Mouse (Mus musculus) liver, embryonic 16.5 days (tissue): ENCODE results near the gene Slc25a19. TPM values are rescaled to one million over a fixed set of nuclear protein-coding genes. Genes with fewer than 3 reads are reported as not detected.

Experiments
- ATAC-seq: fragments of 200-750 bp; cut with Nextera tagmentation; 2 replicates; pipeline ENCODE4 v1.8.0; 2017; ENCODE audit warnings: low read depth, mild to moderate bottlenecking, moderate number of reproducible peaks, moderate library complexity
- H3K27ac ChIP-seq: fragments of 300-500 bp; sonication (generic); 2 replicates; pipeline ENCODE4 v1.5.1; 2014; ENCODE audit warnings: mild to moderate bottlenecking, low read length
- H3K27me3 ChIP-seq: fragments of 300-500 bp; sonication (generic); 2 replicates; pipeline ENCODE4 v1.6.1; 2014; ENCODE audit warnings: low read depth, low read length, mixed read lengths; ENCODE audit not compliant: control insufficient read depth, insufficient read depth
- H3K36me3 ChIP-seq: fragments of 300-500 bp; sonication (generic); 2 replicates; pipeline ENCODE4 v1.6.1; 2014; ENCODE audit warnings: mild to moderate bottlenecking; ENCODE audit not compliant: control insufficient read depth, insufficient read depth
- H3K4me1 ChIP-seq: fragments of 300-500 bp; sonication (generic); 2 replicates; pipeline ENCODE4 v1.6.1; 2014; ENCODE audit warnings: low read depth, low read length, mixed read lengths; ENCODE audit not compliant: control insufficient read depth
- H3K4me2 ChIP-seq: fragments of 300-500 bp; sonication (generic); 2 replicates; pipeline ENCODE4 v1.6.1; 2014; ENCODE audit warnings: low read depth, low read length, mixed read lengths
- H3K4me3 ChIP-seq: fragments of 300-500 bp; sonication (generic); 2 replicates; pipeline ENCODE4 v1.5.1; 2014; ENCODE audit warnings: low read depth, mild to moderate bottlenecking, low read length
- H3K9ac ChIP-seq: fragments of 300-500 bp; sonication (generic); 2 replicates; pipeline ENCODE4 v1.6.1; 2014; ENCODE audit warnings: low read depth, low read length
- H3K9me3 ChIP-seq: fragments of 300-500 bp; sonication (generic); replicated peaks from 2 replicates; pipeline ENCODE4 v1.6.1; 2016; ENCODE audit warnings: low read length; ENCODE audit not compliant: control insufficient read depth
- WGBS: fragments of 180-500 bp; shearing (Covaris S2); extraction: QIAGEN DNeasy Blood & Tissue Kit; methylation state at CpG from one replicate; pipeline ENCODE4 v1.1.7; 2014; ENCODE audit not compliant: insufficient replicate concordance; 5-methylcytosine and 5-hydroxymethylcytosine counted together
- polyA plus RNA-seq: library from polyadenylated mRNA; unstranded; fragments of >200 nt; fragmentation: Nextera tagmentation; extraction: Ambion mirVana; gene quantifications from 2 replicates; pipeline ENCODE4 v1.2.1, GENCODE M21; 2015

The Slc25a19 gene
- 8.7 and 8.8 TPM in 2 replicates for polyA plus RNA-seq

- ATAC-seq, result peak; percentile 99
- H3K27ac ChIP-seq, result peak within 1 kb of the TSS; percentile 77
- peaks cover 15% of the 10 kb centered on the region for H3K4me1 ChIP-seq
- peak within 1 kb of the TSS; percentile 83 for H3K9ac ChIP-seq
- peak within 1 kb of the TSS; percentile 85 for H3K4me3 ChIP-seq
- peaks cover 2% of the 10 kb centered on the region; the same call in 1 of the 2 replicates for H3K36me3 ChIP-seq
- no peaks in the 10 kb centered on the region for H3K9me3 ChIP-seq
- H3K27me3 ChIP-seq, result no peaks in the 10 kb centered on the region
- under 1% methylated on average over 47 of the region's 47 CpGs for WGBS
- peak within 1 kb of the TSS; percentile 95 for H3K4me2 ChIP-seq
Measured at GRCm38 (mm10) chr11:115627705-115628464, at the start of gene Slc25a19. Slc25a19 (minus strand) TSS chr11:115628295.

DNA sequence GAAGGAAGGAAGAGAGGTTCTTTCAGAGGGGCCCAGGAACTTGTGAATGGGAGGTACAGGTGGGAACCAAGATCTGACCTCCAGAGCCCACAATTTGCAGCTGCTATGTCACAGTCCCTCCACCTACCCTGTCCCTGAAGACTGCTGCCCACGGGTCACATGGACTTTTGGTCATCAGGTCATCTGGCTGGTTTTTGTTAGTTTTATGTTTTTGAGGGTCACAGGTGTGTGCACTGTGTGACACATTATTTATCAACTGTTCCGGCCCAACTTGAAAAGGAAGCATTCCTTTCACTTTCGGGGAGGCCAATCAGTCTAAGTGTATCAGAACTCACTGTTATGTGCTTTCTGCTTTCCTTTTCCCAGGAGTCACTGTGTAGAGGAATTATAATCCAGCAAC is 49.4 kb upstream of the Slc25a19 start:
- peaks cover 22% of the 10 kb centered on the region for H3K4me1 ChIP-seq
- no peak overlapping the region for H3K4me2 ChIP-seq
- H3K9me3 ChIP-seq, result no peaks in the 10 kb centered on the region
- H3K4me3 ChIP-seq, result no peak overlapping the region
- no peaks in the 10 kb centered on the region for H3K27me3 ChIP-seq
- ATAC-seq, result peak; percentile 40; the same call in 1 of the 2 replicates
- WGBS, result 66% methylated on average over 3 of the region's 3 CpGs
- H3K27ac ChIP-seq, result 0 out of 2 replicates have a peak overlapping the region, but pooled peaks have one; percentile 13
- no peak overlapping the region for H3K9ac ChIP-seq
- peaks cover 1% of the 10 kb centered on the region; the same call in 1 of the 2 replicates for H3K36me3 ChIP-seq

DNA sequence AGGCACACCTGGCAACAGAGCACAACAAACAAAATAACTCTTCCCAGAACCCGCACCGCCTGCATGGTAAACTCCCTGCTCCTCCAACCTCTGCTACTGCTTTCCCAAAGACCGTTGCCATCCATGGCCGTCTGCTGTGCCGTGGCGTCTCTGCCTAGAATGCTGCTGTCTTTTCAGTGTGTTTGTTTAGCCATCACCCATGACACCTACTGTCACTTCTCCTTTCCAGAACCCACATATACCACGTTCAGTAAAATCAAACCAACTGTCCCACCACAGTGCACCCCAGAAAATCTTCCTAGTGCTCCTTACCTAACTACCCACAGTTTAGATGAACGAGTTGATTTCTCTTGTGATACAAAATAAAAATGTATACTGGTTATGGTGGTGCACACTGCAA is 48.6 kb upstream of the Slc25a19 start:
- Histone ChIP-seq H3K9me3 (no peaks in the 10 kb centered on the region), H3K9ac (no peak overlapping the region), H3K4me2 (no peak overlapping the region), H3K4me1 (peaks cover 23% of the 10 kb centered on the region), H3K4me3 (no peak overlapping the region), H3K36me3 (no peaks in the 10 kb centered on the region), H3K27me3 (no peaks in the 10 kb centered on the region), H3K27ac (no peak overlapping the region)
- WGBS, result 61% methylated on average over 8 of the region's 8 CpGs
- ATAC-seq, result no peak

DNA sequence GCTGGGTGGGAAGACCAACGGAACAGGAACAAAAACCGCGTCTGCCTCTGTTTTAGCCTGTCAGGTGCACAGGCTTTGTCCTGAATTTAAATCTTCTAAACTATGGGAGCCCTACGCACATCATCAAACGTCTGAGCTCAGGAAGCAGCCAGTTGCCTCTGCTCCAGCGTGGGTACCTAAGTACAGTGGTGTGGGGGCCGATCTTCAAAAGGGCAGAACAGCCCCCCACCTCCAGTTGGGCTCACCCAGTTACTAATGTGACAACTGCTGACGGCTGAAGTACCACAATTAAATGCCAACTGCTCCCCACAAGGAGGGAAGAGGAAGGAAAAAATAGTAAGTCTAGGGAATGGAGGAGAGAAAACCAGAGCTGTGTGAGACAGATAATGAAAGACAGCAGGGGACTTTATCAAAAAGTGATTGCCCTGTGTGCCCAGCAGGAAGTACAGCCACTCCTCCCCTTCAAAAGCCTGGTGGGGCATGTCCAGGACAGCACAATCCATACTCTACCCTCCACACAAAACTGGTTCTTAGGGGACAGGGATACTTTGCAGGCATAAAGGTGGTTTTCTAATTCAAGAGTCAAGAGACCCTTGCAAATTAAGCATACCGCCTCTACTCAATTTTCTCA is 46.3 kb upstream of the Slc25a19 start:
- Histone ChIP-seq H3K27me3 (no peaks in the 10 kb centered on the region), H3K4me3 (no peak overlapping the region), H3K36me3 (no peaks in the 10 kb centered on the region), H3K4me2 (no peak overlapping the region), H3K9me3 (no peaks in the 10 kb centered on the region), H3K9ac (no peak overlapping the region), H3K27ac (no peak overlapping the region), H3K4me1 (peaks cover 31% of the 10 kb centered on the region)
- 0 out of 2 replicates have a peak, but pooled peaks have one; percentile 28 for ATAC-seq
- 28% methylated on average over 9 of the region's 9 CpGs for WGBS

DNA sequence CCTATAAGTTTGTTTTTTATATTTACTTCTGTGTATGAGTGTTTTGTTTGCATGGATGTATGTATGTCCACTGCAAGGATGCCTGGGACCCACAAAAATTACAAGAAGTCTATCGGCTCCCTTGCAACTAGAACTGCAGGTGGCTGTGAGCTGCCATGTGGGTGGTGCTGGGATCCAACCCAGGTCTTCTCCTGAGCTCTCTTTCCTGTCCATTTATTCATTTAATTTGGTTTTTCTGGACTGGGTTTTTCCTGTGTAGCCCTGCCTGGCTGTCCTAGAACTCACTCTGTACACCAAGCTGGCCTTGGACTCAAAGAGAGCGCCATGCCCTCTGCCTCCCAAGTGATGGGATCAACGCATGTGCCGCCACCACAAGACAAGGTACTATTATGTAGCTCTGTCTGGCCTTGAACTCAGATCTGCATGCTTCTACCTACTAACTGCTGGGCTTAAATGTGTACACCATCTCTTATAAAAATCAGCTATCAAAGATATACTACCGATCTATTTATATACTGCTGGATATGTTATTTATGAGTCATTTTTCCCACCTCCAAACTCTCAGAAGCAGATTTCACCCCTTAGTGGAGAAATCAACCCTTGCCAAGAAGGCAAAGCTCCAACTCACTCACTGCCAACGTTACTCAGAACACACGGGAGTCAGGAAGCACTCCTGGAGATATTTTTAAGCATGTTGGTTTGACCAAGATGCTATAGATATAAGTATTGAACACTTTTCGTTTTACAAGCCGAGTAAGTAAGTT is 45.6 kb upstream of the Slc25a19 start:
- no peaks in the 10 kb centered on the region for H3K9me3 ChIP-seq
- 54% methylated on average over 9 of the region's 9 CpGs for WGBS
- peaks cover 31% of the 10 kb centered on the region for H3K4me1 ChIP-seq
- no peak for ATAC-seq
- no peak overlapping the region for H3K4me3 ChIP-seq
- no peak overlapping the region for H3K9ac ChIP-seq
- H3K4me2 ChIP-seq, result no peak overlapping the region
- no peaks in the 10 kb centered on the region for H3K27me3 ChIP-seq
- no peaks in the 10 kb centered on the region for H3K36me3 ChIP-seq
- H3K27ac ChIP-seq, result no peak overlapping the region

DNA sequence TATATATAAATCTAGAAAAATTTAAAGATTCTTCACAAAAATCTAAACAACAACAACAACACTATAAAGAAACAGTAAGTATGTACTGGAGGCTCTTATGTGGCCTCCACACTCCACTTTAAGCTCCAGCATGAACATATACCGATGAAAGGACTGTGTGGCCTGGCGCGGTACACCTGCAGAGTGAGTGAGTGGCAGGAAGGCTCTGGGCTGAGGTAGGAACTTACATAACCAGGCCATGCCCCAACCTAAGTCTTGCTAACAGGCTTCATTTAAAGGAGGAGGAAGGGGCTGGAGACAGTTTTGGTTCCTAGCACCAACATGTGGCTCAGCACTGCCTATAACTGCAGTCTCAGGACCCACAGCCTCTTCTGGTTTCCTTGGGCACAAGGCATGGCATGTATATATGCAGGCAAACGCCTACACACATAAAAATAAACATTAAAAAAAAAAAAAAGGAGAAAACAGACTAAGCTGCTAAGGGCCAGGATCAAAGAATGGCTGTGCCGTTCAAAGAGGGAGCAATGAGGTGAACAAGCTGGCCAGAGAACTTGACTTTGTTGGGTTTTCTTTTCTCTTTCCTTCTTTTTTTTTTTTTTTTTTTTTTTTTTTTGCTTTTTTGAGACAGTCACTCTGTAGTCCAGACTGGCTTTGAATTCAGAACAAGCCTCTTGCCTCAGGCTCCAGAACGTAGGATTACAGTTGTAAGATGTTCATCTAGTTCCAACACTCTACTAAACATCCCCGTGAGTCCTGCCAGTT is 44.3 kb upstream of the Slc25a19 start:
- Histone ChIP-seq H3K4me3 (no peak overlapping the region), H3K9me3 (no peaks in the 10 kb centered on the region), H3K4me1 (peaks cover 31% of the 10 kb centered on the region), H3K9ac (no peak overlapping the region), H3K4me2 (no peak overlapping the region), H3K27me3 (no peaks in the 10 kb centered on the region), H3K27ac (no peak overlapping the region), H3K36me3 (no peaks in the 10 kb centered on the region)
- ATAC-seq, result no peak
- 71% methylated on average over 7 of the region's 7 CpGs for WGBS

DNA sequence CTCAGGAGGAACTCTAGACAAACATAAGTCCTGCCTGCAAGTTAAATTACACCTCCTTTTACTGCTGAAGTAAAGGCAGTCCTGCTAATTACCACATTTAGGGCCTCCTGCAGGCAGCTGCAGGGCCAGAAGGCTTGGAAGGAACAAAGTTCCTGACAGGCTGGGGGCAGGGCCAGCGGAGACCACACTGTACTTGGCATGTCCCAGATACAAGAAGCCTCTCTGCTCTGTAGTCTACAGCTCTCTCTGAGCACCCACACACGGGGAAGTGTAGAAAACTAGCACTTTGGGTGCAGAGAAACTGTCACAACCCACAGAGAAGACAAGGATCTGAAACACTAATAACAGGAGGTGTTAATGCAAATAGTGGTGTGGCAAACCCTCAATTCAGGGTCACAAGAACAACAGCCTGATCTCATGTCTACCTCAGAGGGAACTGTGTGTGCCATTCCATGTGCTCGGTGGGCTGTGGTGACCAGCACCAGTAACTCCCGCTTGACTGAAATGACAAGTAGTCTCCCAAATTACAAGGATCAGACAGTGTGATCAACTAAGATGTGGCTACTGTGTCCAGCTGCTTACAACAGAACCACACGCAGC is 42.5 kb upstream of the Slc25a19 start:
- Histone ChIP-seq H3K9ac (no peak overlapping the region), H3K4me1 (peaks cover 28% of the 10 kb centered on the region), H3K36me3 (no peaks in the 10 kb centered on the region), H3K27ac (no peak overlapping the region), H3K27me3 (no peaks in the 10 kb centered on the region), H3K9me3 (no peaks in the 10 kb centered on the region), H3K4me3 (no peak overlapping the region), H3K4me2 (no peak overlapping the region)
- WGBS, result 38% methylated on average over 5 of the region's 5 CpGs
- peak; percentile 43; the same call in 1 of the 2 replicates for ATAC-seq

DNA sequence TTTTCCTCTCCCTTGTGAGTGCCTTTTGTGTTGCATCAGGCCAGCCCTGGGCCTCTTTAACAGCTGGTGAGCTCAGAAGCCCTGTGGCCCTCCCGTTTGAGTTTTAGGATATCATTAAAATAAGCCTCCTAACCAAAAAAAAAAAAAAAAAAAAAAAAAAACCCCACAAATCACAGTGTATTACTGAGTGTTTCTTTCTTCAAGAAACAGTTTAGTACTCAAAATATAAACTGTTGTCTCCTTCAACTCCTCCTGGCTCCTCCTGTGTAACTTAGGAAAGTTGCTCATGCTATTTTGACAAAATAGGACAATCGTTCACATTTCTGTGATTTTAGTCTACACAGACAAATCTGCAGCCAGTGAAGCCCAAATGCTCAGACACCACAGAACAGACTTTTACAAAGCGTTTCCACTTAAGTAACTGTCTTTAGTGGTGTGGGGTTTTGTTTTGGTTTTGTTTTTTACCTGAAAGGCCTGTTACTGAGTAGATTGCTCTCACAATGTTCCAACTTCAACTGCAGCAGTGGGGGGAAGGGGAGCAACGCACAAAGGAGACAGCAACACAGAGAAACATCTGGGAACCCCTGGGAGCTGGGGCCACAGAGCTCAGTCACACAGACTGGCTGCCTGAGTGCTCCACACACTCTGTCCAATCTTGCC is 35.7 kb upstream of the Slc25a19 start:
- ATAC-seq, result no peak
- WGBS, result 59% methylated on average over 4 of the region's 4 CpGs
- Histone ChIP-seq H3K9me3 (no peaks in the 10 kb centered on the region), H3K4me3 (no peak overlapping the region), H3K4me1 (no peaks in the 10 kb centered on the region; the same call in 1 of the 2 replicates), H3K27ac (no peak overlapping the region), H3K27me3 (no peaks in the 10 kb centered on the region), H3K4me2 (no peak overlapping the region), H3K36me3 (peaks cover 3% of the 10 kb centered on the region), H3K9ac (no peak overlapping the region)
